Mouse (Mus musculus): ENCODE measurements around the gene Fsip2. TPM values are rescaled to one million over a fixed set of nuclear protein-coding genes. Genes with fewer than 3 reads are reported as not detected.

Gene Fsip2
- under 1 TPM in 1 of 2 experiments, not detected in 1; 0.02 TPM for total RNA-seq (2021)
- long read RNA-seq, experiment 1, result 0 reads
- long read RNA-seq, experiment 2, result 0 reads

DNA sequence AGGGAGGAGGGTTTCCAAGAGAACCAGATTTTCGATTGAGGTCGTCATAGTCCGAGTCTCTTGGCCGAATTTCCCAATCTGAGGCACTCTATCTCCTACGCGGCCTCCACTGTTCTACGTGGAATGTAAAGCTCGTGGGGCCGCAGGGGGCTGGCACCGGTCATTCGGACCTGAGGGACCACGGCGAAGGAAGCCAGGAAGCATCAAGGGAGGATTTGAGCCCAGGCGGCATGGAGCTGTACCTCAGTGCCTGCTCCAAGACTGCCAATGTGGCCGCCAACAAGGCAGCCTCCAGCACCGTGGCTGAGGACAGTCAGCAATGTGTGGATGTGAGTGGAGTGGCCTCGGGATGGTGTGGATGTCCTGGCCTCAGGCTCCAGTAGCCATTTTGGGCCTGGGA is at the start of gene Fsip2:
Gene Fsip2, plus strand, starts transcription at position 163 of the 400 bp plus-strand sequence.
- DNase-seq (ENCODE audit: low spot score in 2 of 2), result no peak

- no peak for DNase-seq (ENCODE audit: low spot score in 2 of 2)
Measured at GRCm38 (mm10) chr2:82963443-82963842, 20.0 kb downstream of the Fsip2 start.

GRCm38 (mm10) chr2:83025853-83026252 is 82.4 kb downstream of the Fsip2 start:
- no peak for DNase-seq (ENCODE audit: low spot score in 2 of 2)

GRCm38 (mm10) chr2:83052914-83053690 is 109.7 kb downstream of the Fsip2 start:
- DNase-seq (ENCODE audit: low spot score in 2 of 2), result peak in 1 of 2 experiments; percentile 11

All from gastrocnemius, postnatal 4 days (tissue).